Mouse (Mus musculus) frontal cortex, postnatal 10 days (tissue): ENCODE measurements around the gene Men1.

ENCODE experiments used
- DNase-seq, 2 experiments: peaks; one replicate each; pipeline ENCODE4 v3.0.0; 2022; ENCODE audit warnings: low spot score in 2 of 2, mixed read lengths in 1 of 2

Gene Men1

DNA sequence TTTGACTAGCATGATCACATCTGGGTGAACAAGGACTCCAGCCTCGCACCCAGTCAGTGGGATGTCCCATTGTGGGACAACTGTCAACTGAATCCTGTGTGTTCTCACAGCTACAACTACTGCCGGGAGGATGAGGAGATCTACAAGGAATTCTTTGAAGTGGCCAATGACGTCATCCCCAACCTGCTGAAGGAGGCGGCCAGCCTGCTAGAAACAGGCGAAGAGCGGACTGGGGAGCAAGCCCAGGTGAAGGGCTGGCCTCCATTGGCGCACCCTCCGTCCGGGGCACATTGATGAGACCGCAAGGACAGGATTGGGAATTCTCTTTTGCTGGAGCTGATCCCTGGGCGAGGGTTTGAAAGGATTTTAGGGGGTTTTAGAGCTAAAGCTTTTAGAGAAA is 3.9 kb downstream of the Men1 start:
- DNase-seq: no peak

DNA sequence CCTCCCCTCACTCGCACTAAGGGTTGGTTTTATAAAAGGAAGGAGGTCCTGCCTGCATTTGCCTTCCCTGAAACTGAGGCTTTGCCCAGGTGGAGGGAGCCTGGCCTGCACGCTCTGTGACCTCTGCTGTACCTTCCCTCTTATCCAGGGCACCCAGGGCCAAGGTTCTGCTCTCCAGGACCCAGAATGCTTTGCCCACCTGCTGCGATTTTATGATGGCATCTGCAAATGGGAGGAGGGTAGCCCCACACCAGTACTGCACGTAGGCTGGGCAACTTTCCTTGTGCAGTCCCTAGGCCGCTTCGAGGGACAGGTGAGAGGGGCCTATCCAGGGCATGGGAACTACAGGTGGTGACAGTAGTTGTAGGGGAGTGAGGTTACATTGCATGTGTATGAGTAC is 4.4 kb downstream of the Men1 start:
- DNase-seq: no peak

DNA sequence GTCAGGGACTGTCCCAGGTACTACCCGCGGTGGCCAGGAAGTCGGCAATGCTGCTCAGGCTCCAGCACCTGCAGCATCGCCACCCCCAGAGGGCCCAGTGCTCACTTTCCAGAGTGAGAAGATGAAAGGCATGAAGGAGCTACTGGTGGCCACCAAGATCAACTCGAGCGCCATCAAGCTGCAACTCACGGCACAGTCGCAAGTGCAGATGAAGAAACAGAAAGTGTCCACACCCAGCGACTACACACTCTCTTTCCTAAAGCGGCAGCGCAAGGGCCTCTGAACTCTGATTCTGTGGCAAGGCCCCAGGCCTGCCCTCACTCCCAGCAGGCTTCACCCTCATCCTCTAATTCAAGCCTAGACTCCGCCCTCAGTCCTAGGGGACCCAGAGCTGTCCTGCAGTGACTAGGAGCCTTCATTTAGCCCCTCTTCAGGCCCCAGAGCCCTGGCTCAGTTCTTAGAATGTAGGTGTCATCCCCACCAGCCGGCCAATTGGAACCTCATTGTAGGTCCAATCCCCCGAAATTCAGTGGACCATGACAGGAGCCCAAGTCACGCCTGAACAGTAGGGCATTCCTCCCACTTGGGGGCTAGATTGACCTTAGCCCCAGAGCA is 5.2 kb downstream of the Men1 start:
- no peak for DNase-seq

DNA sequence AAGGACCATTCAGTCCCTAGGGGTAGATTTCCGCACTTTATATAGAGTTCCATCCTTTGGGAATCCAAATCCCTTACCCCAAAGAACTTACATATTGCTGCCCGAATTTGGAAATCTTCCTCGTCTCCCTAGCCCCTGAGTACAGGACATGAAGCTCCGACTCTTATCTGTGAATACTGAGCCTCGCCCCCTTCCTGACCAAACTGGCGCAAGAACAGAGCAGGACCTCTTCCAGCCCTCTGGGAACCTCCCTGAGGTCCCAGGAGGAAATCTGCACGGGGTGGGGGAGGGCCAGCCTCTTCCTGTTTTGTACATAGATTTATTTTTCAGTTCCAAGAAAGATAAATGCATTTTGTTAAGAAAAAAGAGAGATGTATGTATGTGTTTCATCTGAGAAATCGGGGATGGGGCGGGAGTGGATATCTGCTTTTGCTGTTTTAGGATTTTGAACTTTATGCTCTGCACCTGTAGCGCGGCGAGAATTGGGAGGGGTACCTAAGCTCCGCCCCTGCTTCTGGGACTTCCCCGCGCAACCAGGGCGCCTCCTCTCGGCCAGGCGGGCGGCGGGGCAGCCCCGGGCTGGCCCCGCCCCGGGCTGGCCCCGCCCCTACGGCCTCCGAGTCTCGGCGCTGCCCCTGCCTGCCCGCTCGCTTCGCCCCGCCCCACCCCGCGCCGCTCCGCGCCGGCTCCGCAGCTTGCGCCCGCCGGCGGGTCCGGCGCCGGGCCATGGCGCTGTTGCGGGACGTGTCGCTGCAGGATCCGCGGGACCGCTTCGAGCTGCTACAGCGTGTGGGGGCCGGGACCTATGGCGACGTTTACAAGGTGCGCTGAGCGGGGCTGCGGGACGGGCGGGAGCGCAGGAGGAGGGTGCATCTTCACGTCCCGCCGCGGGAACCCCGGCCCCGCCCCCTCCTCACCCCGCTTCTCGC is 6.0 kb downstream of the Men1 start, which contains the start of gene Map4k2:
TSS of gene Map4k2 (plus strand) at position 612 of the 929 bp plus-strand sequence.
- DNase-seq: peak in 1 of 2 experiments; percentile 71

DNA sequence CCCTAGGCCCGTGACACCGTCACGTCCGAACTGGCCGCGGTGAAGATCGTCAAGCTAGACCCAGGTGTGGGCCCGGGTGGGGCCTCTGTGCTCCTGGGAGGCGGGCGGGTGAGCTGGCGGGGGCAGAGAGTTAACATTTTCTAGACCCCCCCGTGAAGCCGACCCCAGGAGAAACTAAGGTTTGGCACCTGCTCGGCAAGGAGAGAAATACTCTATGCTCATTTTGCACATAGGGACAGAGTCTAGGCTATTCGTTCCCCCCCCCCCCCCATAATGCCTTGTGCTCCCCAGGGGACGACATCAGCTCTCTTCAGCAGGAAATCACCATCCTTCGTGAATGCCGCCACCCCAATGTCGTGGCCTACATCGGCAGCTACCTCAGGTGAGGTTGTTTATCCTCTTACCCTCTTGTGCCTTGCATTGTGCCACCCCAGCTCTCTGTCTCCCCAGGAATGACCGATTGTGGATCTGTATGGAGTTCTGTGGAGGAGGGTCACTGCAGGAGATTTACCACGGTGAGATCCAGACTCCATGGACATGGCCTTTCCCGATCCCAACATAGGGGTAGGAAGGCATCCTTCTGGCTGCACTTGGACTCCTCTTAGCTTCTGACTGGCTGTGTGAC is 6.8 kb downstream of the Men1 start:
- DNase-seq: no peak

DNA sequence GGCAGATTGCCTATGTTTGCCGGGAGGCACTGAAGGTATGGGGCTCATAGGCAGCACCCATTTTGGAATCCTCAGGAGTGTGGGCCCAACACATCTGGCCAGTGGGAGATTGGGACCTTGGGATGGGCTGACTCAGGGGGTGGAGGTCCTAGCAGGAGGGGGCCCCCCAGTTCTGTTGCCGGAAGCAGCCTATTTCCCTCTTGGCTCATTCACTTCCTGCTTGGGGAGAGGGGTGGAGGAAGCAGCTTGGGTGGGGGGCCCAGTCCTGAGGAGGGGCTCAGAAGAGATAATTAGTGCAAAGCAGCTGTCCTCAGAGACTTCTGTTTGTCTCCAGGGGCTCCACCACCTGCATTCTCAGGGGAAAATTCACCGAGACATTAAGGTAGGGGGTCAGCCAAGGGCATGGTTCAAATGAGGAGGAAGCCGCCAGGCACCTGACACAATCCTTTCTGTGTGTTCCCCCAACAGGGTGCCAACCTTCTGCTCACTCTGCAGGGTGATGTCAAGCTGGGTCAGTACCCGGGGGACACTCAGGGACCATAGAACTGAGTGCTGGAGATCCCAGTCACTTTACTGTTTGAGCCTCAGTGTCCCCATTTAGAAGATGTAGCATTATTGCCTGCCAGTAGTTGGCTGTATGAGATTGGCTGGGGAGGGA is 7.6 kb downstream of the Men1 start:
- no peak for DNase-seq

DNA sequence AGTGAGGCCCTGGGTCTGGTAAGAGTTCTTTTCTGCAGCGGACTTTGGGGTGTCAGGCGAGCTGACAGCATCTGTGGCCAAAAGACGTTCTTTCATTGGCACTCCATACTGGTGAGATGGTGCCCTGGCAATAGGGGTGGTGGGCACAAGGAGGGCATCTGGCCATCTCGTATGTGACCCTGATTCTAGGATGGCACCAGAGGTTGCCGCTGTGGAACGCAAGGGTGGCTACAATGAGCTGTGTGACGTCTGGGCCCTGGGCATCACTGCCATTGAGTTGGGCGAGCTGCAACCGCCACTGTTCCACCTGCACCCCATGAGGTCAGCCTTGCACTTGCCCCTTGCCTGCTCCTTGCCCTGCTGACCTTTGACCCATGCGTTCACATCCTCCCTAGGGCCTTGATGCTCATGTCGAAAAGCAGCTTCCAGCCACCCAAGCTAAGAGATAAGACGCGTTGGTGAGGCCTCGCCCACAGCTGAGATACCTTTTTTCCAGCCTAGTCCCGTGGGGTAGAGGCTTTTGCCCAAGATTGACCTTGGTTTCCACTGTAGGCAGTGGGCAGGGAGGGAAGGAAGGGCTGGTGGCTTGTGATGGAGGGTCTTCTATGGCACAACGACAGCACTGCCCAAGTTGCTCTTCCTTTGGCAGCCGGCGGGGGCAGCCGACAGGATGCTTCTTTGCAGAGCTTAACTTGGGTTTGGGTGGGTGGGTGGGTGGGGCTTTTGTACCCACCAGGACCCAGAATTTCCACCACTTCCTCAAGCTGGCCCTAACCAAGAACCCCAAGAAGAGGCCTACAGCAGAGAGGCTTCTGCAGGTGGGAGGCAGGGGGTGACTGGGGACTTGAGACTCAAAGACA is 8.5 kb downstream of the Men1 start:
- no peak for DNase-seq

DNA sequence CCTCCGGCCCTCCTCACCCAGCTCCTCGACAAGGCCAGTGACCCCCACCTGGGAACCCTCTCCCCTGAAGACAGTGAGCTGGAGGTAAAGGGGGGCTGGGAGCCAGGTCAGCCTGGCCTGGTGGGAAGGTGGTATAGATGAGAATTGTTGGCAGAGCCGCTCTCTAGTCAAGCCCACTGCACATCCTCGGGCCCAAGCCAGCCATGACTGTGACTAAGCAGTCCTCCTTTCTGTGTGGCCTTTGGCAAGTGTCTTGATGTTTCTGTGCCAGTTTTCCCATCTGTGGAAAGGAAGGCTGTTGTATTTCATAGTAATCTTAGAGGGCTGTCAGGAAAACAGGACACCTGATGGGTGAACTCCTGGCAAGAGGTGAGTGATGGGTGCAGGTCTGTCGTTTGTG is 9.2 kb downstream of the Men1 start:
- DNase-seq: no peak

DNA sequence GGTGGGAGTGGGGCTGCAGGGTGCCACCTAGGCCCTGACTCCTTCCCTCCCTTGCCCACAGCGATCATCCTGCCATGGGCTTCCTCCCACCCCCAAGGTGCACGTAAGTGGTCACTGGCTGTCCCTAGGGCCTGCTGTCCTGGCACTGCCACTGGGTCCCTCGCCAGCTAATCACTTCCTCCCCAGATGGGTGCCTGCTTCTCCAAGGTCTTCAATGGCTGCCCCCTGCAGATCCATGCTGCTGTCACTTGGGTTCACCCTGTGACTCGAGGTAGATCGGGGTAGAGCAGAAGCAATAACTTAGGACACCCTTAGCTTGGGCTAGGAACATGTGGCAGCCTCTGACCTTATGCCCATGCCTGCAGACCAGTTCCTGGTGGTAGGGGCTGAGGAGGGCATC is 11.2 kb downstream of the Men1 start:
- no peak for DNase-seq

DNA sequence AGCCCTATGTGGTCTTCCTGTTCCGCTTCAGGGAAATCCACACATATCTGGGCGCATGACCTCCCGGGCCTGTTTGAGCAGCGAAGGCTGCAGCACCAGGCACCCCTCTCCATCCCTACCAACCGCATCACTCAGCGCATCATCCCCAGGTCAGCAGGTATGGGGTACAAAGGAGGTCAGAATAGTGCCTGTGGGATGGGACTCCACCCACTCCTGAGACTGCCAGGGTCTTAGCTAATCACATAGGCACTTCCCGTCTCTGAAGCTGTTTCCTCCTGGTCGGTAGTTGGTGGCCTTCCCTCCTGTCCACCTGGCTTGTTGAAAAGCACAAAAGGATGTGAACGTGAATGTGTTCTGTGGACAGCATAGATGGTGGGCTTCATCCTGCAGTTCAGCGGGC is 11.9 kb downstream of the Men1 start:
- no peak for DNase-seq

DNA sequence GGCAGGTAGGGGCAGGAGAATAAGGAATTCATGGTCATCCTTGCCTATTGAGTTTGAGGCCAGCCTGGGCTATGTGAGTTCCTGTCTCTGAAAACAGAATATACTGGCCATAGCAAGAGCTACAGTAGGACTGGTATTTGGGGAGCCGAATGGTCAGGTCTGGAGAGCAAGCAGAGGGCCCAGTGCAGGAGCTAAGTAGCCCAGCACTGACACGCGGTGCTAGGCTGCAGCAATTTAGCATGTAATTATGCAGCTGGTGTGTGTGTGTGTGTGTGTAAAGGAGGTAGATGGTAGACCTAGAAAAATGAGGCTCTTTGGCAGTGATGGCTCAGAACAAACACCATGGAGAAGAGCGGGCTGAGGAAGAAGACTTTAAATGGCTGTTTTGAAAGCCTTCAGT is 12.8 kb downstream of the Men1 start:
- no peak for DNase-seq

DNA sequence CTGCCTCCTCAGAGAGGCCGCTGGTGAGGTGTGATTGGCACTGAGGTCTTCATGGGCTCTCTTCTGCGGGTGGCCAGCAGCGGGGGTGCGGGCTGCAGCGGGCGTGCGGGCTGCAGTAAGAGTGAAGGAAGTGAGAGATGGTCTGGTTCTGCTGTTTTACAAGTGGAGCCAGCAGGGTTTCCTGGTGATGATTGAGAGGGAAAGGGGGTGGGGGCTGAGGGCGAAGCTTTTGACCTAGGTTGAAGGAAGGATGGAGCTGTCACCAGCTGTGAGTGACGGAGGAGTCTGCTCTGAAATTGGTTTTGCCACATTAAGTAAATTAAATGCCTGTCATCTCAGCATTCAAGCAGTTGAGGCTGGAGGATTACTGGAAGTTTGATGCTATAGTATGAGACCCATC is 13.9 kb downstream of the Men1 start:
- DNase-seq: no peak

DNA sequence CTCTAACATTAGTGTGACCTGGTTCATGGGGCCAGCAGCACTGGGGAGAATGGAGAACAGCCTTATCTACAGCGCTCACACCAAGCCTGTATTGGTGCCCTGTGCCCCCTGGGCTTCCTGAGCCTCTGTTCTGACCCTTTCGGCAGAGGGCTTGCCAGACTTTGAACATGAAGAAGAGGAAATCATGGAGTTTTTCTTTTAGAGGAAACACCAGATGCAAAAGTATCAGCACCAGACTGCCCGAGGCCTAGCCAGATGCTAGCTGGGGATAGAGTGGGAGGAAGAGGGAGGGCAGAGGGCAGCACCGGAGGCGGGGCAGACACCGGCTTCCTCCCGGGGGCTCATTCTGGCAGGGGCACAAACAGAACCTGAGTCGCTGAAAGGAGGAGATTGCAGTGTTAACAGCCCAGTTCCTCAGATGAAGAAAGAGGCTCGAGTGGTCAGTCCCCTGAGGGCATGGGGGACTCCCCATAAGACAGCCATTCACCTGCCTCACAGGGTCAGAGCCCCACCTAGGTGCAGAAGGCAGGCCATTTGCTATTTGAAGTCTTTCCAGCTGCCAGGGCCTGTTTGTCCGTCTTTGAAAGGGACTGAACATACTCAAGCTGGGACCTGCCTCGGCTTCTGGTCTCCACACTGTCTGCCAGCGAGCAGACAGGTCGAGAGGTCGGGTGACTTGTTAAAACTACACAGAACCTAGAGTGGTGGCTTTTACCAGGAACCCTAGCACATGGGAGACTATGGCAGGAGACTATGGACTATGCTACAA is 14.6 kb downstream of the Men1 start:
- no peak for DNase-seq

DNA sequence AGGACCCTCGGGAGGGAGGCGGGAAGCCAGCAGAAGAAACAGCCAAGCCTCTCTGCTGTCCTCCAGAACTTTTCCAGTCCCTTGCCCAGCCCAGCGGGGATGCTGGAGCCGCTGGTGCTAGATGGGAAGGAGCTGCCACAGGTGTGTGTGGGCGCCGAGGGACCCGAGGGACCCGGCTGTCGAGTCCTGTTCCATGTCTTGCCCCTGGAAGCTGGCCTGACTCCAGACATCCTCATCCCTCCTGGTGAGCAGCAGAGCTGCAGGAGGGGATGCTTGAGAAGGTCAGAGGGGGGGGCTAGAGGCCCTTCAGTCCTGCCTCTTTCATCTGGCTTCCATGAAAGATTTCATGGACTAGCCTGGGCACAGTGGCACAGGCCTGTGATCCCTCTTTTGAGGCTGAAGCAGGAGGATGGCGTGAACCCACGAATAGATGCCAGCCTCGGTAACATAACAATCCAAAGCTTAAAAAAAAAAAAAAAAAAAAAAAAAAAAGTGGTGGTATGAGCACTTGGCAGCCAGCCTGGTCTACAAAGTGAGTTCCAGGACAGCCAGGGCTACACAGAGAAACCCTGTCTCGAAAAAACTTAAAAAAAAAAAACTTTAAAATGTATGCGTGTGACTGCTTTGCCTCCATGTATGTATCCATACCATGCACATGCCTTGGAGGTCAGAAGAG is 16.8 kb downstream of the Men1 start:
- DNase-seq: no peak

DNA sequence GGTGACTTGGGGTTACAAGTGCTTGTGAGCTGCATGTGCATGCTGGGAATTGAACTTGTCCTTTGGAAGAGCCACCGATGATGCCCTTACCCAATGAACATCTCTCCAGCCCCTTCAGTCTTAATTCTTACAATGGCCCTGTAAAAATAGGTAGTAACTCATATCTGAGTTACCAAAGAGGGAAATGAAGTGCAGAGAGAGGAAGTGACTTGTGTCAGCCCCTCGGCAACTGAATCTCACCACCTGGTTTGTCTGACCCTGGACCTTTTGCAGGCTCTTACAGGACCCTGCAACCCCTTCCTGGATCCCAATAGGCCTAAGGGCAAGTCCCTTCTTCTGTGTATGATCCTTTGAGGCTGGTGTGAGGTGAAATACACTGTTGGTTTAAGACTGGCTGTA is 17.3 kb downstream of the Men1 start:
- no peak for DNase-seq

DNA sequence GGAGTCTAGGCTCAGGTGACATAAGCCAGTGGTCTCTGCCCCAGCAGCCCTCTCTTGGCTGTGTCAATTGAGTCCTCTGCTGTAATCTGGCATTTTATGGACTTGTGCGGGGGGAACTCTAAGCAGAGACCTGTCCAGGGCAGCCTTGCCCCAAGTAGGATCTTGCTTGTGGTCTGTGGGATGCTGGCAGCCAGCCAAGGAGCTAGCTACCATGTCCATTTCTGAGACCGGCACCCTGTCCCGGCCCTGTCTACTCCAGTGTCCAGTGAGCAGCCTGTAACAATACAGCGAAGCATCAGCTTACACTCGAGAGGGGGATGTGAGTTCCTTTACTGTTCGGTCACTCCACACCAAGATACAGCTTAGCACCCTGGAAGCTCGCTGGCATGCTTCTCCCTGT is 19.3 kb downstream of the Men1 start:
- no peak for DNase-seq

DNA sequence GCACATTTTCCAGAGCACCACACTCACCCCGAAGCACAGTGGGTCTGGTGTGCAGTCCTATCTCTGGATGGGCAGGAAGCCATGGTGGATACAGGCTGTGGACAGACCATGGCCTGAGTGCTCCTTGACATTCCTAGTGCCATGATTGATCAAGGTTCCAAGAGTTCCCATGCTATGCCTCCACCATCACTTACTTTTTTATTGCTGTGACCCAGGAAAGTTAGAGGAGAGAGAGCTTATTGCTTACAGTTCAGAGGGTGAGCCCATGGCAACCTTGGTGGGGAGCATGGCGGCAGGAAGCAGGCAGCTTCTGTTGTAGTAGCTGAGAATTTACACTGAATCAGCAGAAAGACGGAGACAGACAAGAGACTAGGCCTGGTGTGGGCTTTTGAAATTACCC is 26.5 kb downstream of the Men1 start:
- DNase-seq: no peak

DNA sequence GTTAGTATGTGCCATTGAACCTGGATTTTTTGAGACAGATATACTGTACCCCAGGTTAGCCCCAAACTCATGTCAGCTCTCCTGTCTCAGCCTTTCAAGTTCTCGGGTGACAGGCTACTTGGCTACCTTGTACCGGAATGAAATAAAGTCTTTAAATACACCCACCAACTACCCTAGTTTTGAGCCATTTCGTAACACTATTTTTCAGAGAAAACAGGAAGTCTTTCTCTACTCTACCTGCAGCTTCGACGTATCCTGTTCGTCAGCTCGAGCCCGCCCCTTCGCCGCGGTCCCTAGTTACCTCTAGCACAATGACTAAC is 28.3 kb downstream of the Men1 start:
- DNase-seq: no peak

DNA sequence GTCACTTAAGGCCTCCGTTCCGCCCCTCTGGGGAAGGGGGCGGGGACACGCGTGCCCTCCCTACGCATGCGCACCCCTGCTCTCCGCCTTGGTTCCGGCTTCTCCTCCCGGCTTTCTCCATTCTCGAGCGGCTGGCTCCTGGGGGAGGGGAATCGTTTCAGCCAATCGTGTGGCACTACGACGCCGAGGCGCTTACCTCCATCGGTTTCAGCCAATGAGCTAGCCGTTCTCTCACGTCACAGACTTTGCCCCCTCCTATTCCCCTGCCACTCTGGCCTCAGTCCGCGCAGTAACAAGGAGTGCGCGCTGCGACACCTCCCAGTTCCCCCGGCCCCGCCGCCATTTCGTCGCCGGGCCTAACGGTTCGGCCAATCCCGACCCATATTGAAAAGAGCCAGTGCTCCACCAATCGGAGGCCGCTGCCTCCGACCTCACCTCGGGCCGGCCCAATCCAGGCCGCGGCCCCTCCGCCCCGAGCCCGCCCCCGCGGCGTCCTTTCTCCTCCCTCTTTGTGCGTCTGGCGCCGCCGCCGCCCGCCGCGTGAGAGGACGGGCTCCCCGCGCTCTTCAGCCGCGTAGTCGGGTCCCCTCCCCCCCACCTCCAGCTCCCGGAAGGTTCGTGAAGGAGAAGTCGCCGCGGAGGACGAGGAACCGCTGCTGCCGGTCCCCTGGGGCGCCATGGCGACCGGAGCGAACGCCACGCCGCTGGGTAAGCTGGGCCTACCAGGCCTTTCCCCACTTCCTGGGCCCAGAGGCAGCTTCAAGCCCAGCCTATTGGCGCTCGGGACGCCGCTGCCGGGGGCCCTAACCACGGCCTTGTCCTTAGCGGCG is 28.8 kb downstream of the Men1 start, which contains the start of gene Sf1:
TSS of gene Sf1 (plus strand) at position 280 of the 830 bp plus-strand sequence.
- peak; percentile 99 to 100 for DNase-seq
